Mouse (Mus musculus) forelimb bud, embryonic 11.5 days (tissue): ENCODE measurements around the gene Tigd2.

ENCODE experiments used
- DNase-seq: peaks from one replicate; pipeline ENCODE4 v3.0.0-alpha.2; 2012; ENCODE audit warnings: low read depth, low spot score

Gene Tigd2

DNA sequence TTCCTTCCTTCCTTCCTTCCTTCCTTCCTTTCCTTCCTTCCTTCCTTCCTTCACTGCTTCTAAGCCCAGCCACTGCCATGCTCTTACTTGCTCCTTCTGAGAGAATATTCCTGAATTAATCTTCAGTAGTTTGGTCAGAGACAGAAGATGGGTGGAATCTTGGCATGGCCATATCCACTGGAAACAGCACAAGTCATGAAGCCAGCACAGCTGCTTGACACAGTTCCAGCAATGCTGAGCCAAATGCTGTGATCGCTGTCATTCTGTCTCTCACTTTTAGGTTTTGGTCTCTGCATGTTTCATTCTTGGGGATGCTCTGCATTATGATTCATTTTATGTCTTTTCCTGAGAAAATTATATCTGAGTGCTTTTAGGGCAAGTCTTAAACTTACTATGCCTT lies 47.2 kb downstream of the Tigd2 start:
- no peak for DNase-seq
